Mouse (Mus musculus) MEL (cell line): ENCODE measurements at regions not wholly inside any gene's neighbourhood (a gene's known extent, or its start where the extent isn't known, plus 50 kb on each side); places are given as distances from the start of the nearest gene placed in this dataset.

ENCODE experiments used
- CTCF ChIP-seq, 3 experiments: IDR thresholded peaks in 2 of 3; conservative IDR thresholded peaks in 1 of 3; 2 replicates each; pipeline ENCODE4 v1.5.1; 2011 to 2012; ENCODE audit warnings: low read length in 3 of 3, low read depth in 2 of 3, mild to moderate bottlenecking in 2 of 3, improper control_type of control experiment in 1 of 3, inconsistent platforms in 1 of 3, mixed read lengths in 1 of 3, moderate library complexity in 1 of 3; ENCODE audit not compliant: control insufficient read depth in 1 of 3, insufficient read depth in 1 of 3, poor library complexity in 1 of 3, severe bottlenecking in 1 of 3
- HCFC1 ChIP-seq: IDR thresholded peaks from 2 replicates; pipeline ENCODE4 v1.6.1; 2012; ENCODE audit warnings: low read depth, mild to moderate bottlenecking, inconsistent platforms, low read length, improper control_type of control experiment, moderate library complexity
- MEF2A ChIP-seq: IDR thresholded peaks from 2 replicates; pipeline ENCODE4 v1.6.1; 2014; ENCODE audit warnings: low read depth, mild to moderate bottlenecking, inconsistent platforms, low read length, improper control_type of control experiment; ENCODE audit not compliant: poor library complexity, insufficient replicate concordance, severe bottlenecking; ENCODE audit errors: extremely low read depth
- MYC ChIP-seq: IDR thresholded peaks from 2 replicates; pipeline ENCODE4 v1.6.1; 2011; ENCODE audit warnings: low read depth, mild to moderate bottlenecking, low read length, improper control_type of control experiment, moderate library complexity
- NELFE ChIP-seq: IDR thresholded peaks from 2 replicates; pipeline ENCODE4 v1.6.1; 2011; ENCODE audit warnings: low read depth, low read length, improper control_type of control experiment
- POLR2A ChIP-seq, 2 experiments: IDR thresholded peaks; 2 replicates each; pipeline ENCODE4 v1.6.1; 2011 to 2012; ENCODE audit warnings: low read length in 2 of 2, mild to moderate bottlenecking in 2 of 2, control low read depth in 1 of 2, improper control_type of control experiment in 1 of 2, low read depth in 1 of 2, moderate library complexity in 1 of 2; ENCODE audit not compliant: control insufficient read depth in 1 of 2, insufficient read depth in 1 of 2, poor library complexity in 1 of 2
- RAD21 ChIP-seq: IDR thresholded peaks from 2 replicates; pipeline ENCODE4 v1.6.1; 2011; ENCODE audit warnings: mild to moderate bottlenecking, low read depth, low read length, improper control_type of control experiment
- SIN3A ChIP-seq: IDR thresholded peaks from 2 replicates; pipeline ENCODE4 v1.6.1; 2012; ENCODE audit warnings: low read length, improper control_type of control experiment, inconsistent platforms
- TAL1 ChIP-seq: IDR thresholded peaks from 2 replicates; pipeline ENCODE4 v1.6.1; 2012; ENCODE audit warnings: mild to moderate bottlenecking, inconsistent platforms, low read length, moderate library complexity, mixed read lengths
- USF2 ChIP-seq, 2 experiments: IDR thresholded peaks; 2 replicates each; pipeline ENCODE4 v1.6.1; 2011 to 2012; ENCODE audit warnings: improper control_type of control experiment in 2 of 2, low read length in 2 of 2, borderline replicate concordance in 1 of 2, inconsistent platforms in 1 of 2, low read depth in 1 of 2, mild to moderate bottlenecking in 1 of 2; ENCODE audit not compliant: insufficient read depth in 1 of 2
- ZKSCAN1 ChIP-seq: IDR thresholded peaks from 2 replicates; pipeline ENCODE4 v1.6.1; 2012; ENCODE audit warnings: low read depth, mild to moderate bottlenecking, inconsistent platforms, low read length, improper control_type of control experiment, moderate library complexity

- TF ChIP-seq MYC (no peak), TAL1 (no peak), POLR2A (IDR thresholded peaks at IDR 0.05; ENCODE audit: control insufficient read depth in 1 of 2, insufficient read depth in 1 of 2, low read depth in 1 of 2, low read length in 2 of 2, poor library complexity in 1 of 2) (no peak), ZKSCAN1 (no peak), SIN3A (no peak), RAD21 (no peak), CTCF (IDR thresholded peaks at IDR 0.05 in 2 of 3, conservative IDR thresholded peaks at IDR 0.05 in 1 of 3; ENCODE audit: control insufficient read depth in 1 of 3, insufficient read depth in 1 of 3, low read depth in 2 of 3, low read length in 3 of 3, poor library complexity in 1 of 3, severe bottlenecking in 1 of 3) (no peak), NELFE (no peak), MEF2A (no peak), HCFC1 (no peak), USF2 (IDR thresholded peaks at IDR 0.05; ENCODE audit: borderline replicate concordance in 1 of 2, insufficient read depth in 1 of 2, low read depth in 1 of 2, low read length in 2 of 2) (no peak)
These were observed 680.3 kb downstream of the Bcl11a start for GRCm38 (mm10) chr11:24758130-24758529.
